Mouse (Mus musculus) forebrain, embryonic 10.5 days (tissue): ENCODE measurements around the gene Ttc28. TPM values are rescaled to one million over a fixed set of nuclear protein-coding genes. Genes with fewer than 3 reads are reported as not detected.
A peak's percentile ranks its signal among the peaks of the same experiment; 100 is the strongest.

Experiments used
- DNase-seq: peaks from one replicate; pipeline ENCODE4 v3.0.0-alpha.2; 2017; ENCODE audit warnings: low spot score; ENCODE audit errors: extremely low spot score
- H3K27ac ChIP-seq: fragments of 300-500 bp; sonication (generic); 2 replicates; pipeline ENCODE4 v1.5.1; 2016; ENCODE audit warnings: mild to moderate bottlenecking
- H3K27me3 ChIP-seq: fragments of 300-500 bp; sonication (generic); 2 replicates; pipeline ENCODE4 v1.6.1; 2016; ENCODE audit warnings: mild to moderate bottlenecking; ENCODE audit not compliant: poor library complexity, severe bottlenecking
- H3K36me3 ChIP-seq: fragments of 300-500 bp; sonication (generic); replicated peaks from 2 replicates; pipeline ENCODE4 v1.6.1; 2016; ENCODE audit warnings: mild to moderate bottlenecking, moderate library complexity
- H3K4me1 ChIP-seq: fragments of 300-500 bp; sonication (generic); 2 replicates; pipeline ENCODE4 v1.6.1; 2016
- H3K4me3 ChIP-seq: fragments of 300-500 bp; sonication (generic); 2 replicates; pipeline ENCODE4 v1.5.1; 2016; ENCODE audit warnings: mild to moderate bottlenecking, moderate library complexity
- H3K9me3 ChIP-seq: fragments of 300-500 bp; sonication (generic); 2 replicates; pipeline ENCODE4 v1.6.1; 2016; ENCODE audit warnings: mild to moderate bottlenecking, moderate library complexity
- WGBS: fragments of 180-500 bp; shearing (Covaris S2); methylation state at CpG from one replicate; pipeline ENCODE4 v1.1.7; 2016; 5-methylcytosine and 5-hydroxymethylcytosine counted together
- microRNA counts: library from miRNA; unstranded; fragments of <30 nt; microRNA quantifications from one replicate; lab custom pipeline; 2017
- microRNA-seq: library from miRNA; unstranded; fragments of <30 nt; microRNA quantifications from one replicate; pipeline ENCODE4, GENCODE M21; 2017
- polyA plus RNA-seq: library from polyadenylated mRNA; unstranded; fragments of >200 nt; fragmentation: Nextera tagmentation; extraction: Ambion mirVana; gene quantifications from 2 replicates; pipeline ENCODE4 v1.2.1, GENCODE M21; 2016

Gene Ttc28
- polyA plus RNA-seq, 1 experiment from 2014 or later, result 9.7 TPM

- Histone ChIP-seq H3K36me3 (peaks cover 85% of the 10 kb centered on the region), H3K27ac (no peak overlapping the region), H3K27me3 (no peaks in the 10 kb centered on the region), H3K4me1 (peaks cover 14% of the 10 kb centered on the region), H3K9me3 (no peaks in the 10 kb centered on the region), H3K4me3 (no peak overlapping the region)
- no peak for DNase-seq
- WGBS, result 95% methylated on average over 8 of the region's 8 CpGs
Observed at GRCm38 (mm10) chr5:111335939-111336691, 456.5 kb downstream of the Ttc28 start.

MicroRNAs encoded within 50 kb of the gene (microRNA counts, 519-probe panel; counts per million panel counts)
- 341 counts per million, percentile 65 among the panel's probes with 10 or more counts for microRNA mmu-miR-701 (lab: Ali Mortazavi, UCI)

Small RNA genes within 50 kb of the gene (microRNA-seq; reads per million reads assigned to microRNA genes)
- 142 reads per million, percentile 51 among the genes with 10 or more reads in this experiment for gene Mir701

Other genes with a start within 250 kb of the Ttc28 start
- 100 and 102 TPM in 2 replicates for gene Noc4l, start 226.4 kb upstream of the Ttc28 start, polyA plus RNA-seq
- gene Ddx51, start 226.4 kb upstream of the Ttc28 start, polyA plus RNA-seq, result 30.3 and 31.4 TPM in 2 replicates
- gene Ep400, start 109.1 kb upstream of the Ttc28 start, polyA plus RNA-seq, result 66.8 and 68.8 TPM in 2 replicates
- gene Pus1, start 99.1 kb upstream of the Ttc28 start, polyA plus RNA-seq, result 47.1 and 48.4 TPM in 2 replicates
- 18.3 and 22.0 TPM in 2 replicates for gene Ulk1, start 69.7 kb upstream of the Ttc28 start, polyA plus RNA-seq
- gene Hscb, start 40.0 kb upstream of the Ttc28 start, polyA plus RNA-seq, result 27.5 and 29.9 TPM in 2 replicates
- gene Chek2, start 39.8 kb upstream of the Ttc28 start, polyA plus RNA-seq, result 47.5 and 51.5 TPM in 2 replicates